In the genomic region with DNA sequence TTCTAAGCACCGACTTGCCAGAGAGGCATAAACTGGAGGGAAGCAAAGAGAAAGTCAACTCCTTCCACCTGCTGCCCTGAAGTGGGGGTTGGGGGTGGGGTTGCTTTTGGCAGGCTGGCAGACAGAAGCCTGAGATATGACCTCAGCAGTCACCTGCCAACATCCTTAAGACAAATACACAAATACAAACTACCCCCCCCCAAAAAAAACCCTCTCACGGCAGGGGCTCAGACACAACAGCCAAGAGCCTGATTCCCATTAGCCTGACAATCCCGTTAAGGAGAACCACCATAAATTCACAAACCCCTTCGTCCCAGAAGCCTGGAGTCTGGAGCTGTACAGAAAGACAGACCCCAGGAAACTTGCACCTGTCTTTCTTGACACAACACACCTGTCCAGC, we compare ENCODE assay signal across 9 mouse cellular contexts. TPM values are rescaled to one million over a fixed set of nuclear protein-coding genes. Genes with fewer than 3 reads are reported as not detected.
DNase-seq lines count a peak whose midpoint lies in the region; ATAC-seq and TF ChIP-seq lines count a peak whose summit lies in the region.
"Had no signal": no experiment of that assay in that cellular context is flagged by ENCODE, and none has a peak within 500 bp of the region (broad histone marks: within the 10 kb centered on the region; RNA-seq: fewer than 3 reads in every experiment).

No protein-coding gene starts in this region.

- peak overlapping the region; percentile 63 for H3K4me3 ChIP-seq in kidney, embryonic 14.5 days (ENCODE audit: low read length)
- H3K4me3 ChIP-seq in embryonic facial prominence, embryonic 11.5 days (ENCODE audit: low read depth, low read length) = no peak overlapping the region
- H3K4me3 ChIP-seq in hindbrain, embryonic 10.5 days = peak overlapping the region; percentile 84
- peak overlapping the region; percentile 65 for H3K4me3 ChIP-seq in liver, postnatal 0 days (ENCODE audit: low read depth, low read length)

- DNase-seq in kidney, adult 18-20 months = no peak
- no peak for DNase-seq in embryonic facial prominence, embryonic 11.5 days (ENCODE audit: low spot score)
- DNase-seq in hindbrain, embryonic 10.5 days (ENCODE audit: low spot score) = no peak
- peak; percentile 40 for DNase-seq in liver, postnatal 0 days
- no peak for DNase-seq in frontal cortex, postnatal 36 days (ENCODE audit: low spot score in 2 of 2)
- no peak for DNase-seq in frontal cortex, postnatal 10 days (ENCODE audit: low spot score in 2 of 2)
- no peak for DNase-seq in urinary bladder, postnatal 36 days (ENCODE audit: low spot score in 2 of 2)

- ATAC-seq in kidney, embryonic 14.5 days (ENCODE audit: low FRiP score, low TSS enrichment) = no peak
- no peak for ATAC-seq in embryonic facial prominence, embryonic 11.5 days (replicated peaks; ENCODE audit: insufficient number of reproducible peaks, low FRiP score, low TSS enrichment, low read depth)
- no peak for ATAC-seq in liver, postnatal 0 days
- ATAC-seq: Patski had no signal

- H3K9me3 ChIP-seq in kidney, embryonic 14.5 days (ENCODE audit: control insufficient read depth, low read length) = no peaks in the 10 kb centered on the region
- H3K9me3 ChIP-seq in embryonic facial prominence, embryonic 11.5 days (replicated peaks; ENCODE audit: control insufficient read depth, low read length) = no peaks in the 10 kb centered on the region
- no peaks in the 10 kb centered on the region for H3K9me3 ChIP-seq in hindbrain, embryonic 10.5 days
- H3K9me3 ChIP-seq in liver, postnatal 0 days (ENCODE audit: low read length) = no peaks in the 10 kb centered on the region

- peaks cover 52% of the 10 kb centered on the region for H3K27me3 ChIP-seq in kidney, embryonic 14.5 days (ENCODE audit: control insufficient read depth, insufficient read depth, low read length)
- H3K27me3 ChIP-seq in embryonic facial prominence, embryonic 11.5 days (ENCODE audit: control insufficient read depth, insufficient read depth, low read length) = peaks cover 24% of the 10 kb centered on the region
- H3K27me3 ChIP-seq in hindbrain, embryonic 10.5 days (ENCODE audit: insufficient read depth, poor library complexity, severe bottlenecking) = peaks cover 33% of the 10 kb centered on the region
- peaks cover 25% of the 10 kb centered on the region for H3K27me3 ChIP-seq in liver, postnatal 0 days (ENCODE audit: insufficient read depth, low read length)

- peak overlapping the region; percentile 98 for H3K4me2 ChIP-seq in kidney, embryonic 14.5 days (replicated peaks; ENCODE audit: low read depth, low read length)
- H3K4me2 ChIP-seq in embryonic facial prominence, embryonic 11.5 days (ENCODE audit: low read depth, low read length) = peak overlapping the region; percentile 89; the same call in 1 of the 2 replicates
- peak overlapping the region; percentile 75 for H3K4me2 ChIP-seq in liver, postnatal 0 days (ENCODE audit: low read depth, low read length)

- WGBS in kidney, embryonic 14.5 days = 0% methylated on average over 4 of the region's 4 CpGs
- 1% methylated on average over 4 of the region's 4 CpGs for WGBS in embryonic facial prominence, embryonic 11.5 days
- 3% methylated on average over 4 of the region's 4 CpGs for WGBS in hindbrain, embryonic 10.5 days
- 4% methylated on average over 4 of the region's 4 CpGs for WGBS in liver, postnatal 0 days (ENCODE audit: insufficient replicate concordance)

- H3K9ac ChIP-seq in kidney, embryonic 14.5 days (ENCODE audit: low read depth, low read length) = no peak overlapping the region
- H3K9ac ChIP-seq in embryonic facial prominence, embryonic 11.5 days (replicated peaks; ENCODE audit: low read length) = no peak overlapping the region
- peak overlapping the region; percentile 80 for H3K9ac ChIP-seq in liver, postnatal 0 days (replicated peaks)

- TF ChIP-seq EP300 in liver, postnatal 0 days (IDR thresholded peaks at IDR 0.05; ENCODE audit: low read depth) = no peak

- TF ChIP-seq CTCF in liver, postnatal 0 days (IDR thresholded peaks at IDR 0.05; ENCODE audit: low read depth) = no peak

- H3K27ac ChIP-seq in kidney, embryonic 14.5 days (ENCODE audit: low read depth, low read length) = no peak overlapping the region
- H3K27ac ChIP-seq in embryonic facial prominence, embryonic 11.5 days (replicated peaks; ENCODE audit: low read depth, low read length) = no peak overlapping the region
- peak overlapping the region; percentile 93 for H3K27ac ChIP-seq in hindbrain, embryonic 10.5 days
- H3K27ac ChIP-seq in liver, postnatal 0 days (ENCODE audit: low read depth) = peak overlapping the region; percentile 90

- no peaks in the 10 kb centered on the region for H3K36me3 ChIP-seq in kidney, embryonic 14.5 days (ENCODE audit: control insufficient read depth, insufficient read depth, low read length)
- H3K36me3 ChIP-seq in embryonic facial prominence, embryonic 11.5 days (replicated peaks; ENCODE audit: control insufficient read depth, insufficient read depth, low read depth, low read length) = no peaks in the 10 kb centered on the region
- no peaks in the 10 kb centered on the region for H3K36me3 ChIP-seq in hindbrain, embryonic 10.5 days
- no peaks in the 10 kb centered on the region for H3K36me3 ChIP-seq in liver, postnatal 0 days (replicated peaks; ENCODE audit: insufficient read depth, low read length)

- H3K4me1 ChIP-seq in kidney, embryonic 14.5 days (ENCODE audit: control insufficient read depth, insufficient read depth, low read length) = peaks cover 14% of the 10 kb centered on the region; the same call in 1 of the 2 replicates
- H3K4me1 ChIP-seq in embryonic facial prominence, embryonic 11.5 days (ENCODE audit: control insufficient read depth, insufficient read depth, low read length) = peaks cover 4% of the 10 kb centered on the region; the same call in 1 of the 2 replicates
- peaks cover 63% of the 10 kb centered on the region for H3K4me1 ChIP-seq in hindbrain, embryonic 10.5 days (replicated peaks)
- peaks cover 2% of the 10 kb centered on the region; the same call in 1 of the 2 replicates for H3K4me1 ChIP-seq in liver, postnatal 0 days (ENCODE audit: insufficient read depth)

RNA-seq across cellular contexts. Expression of gene Prox1, which starts 2.4 kb away (rescaled TPM):
- 0.84 and 1.2 TPM in 2 replicates for polyA plus RNA-seq in kidney, embryonic 14.5 days (2014; fragmentation: Nextera tagmentation; extraction: Ambion mirVana)
- 1.9 and 3.2 TPM in 2 replicates for polyA plus RNA-seq in embryonic facial prominence, embryonic 11.5 days (2014; fragmentation: Nextera tagmentation; extraction: Ambion mirVana)
- polyA plus RNA-seq in hindbrain, embryonic 10.5 days (2016; fragmentation: Nextera tagmentation; extraction: Ambion mirVana) = 7.5 and 9.4 TPM in 2 replicates
- 10.0 and 11.8 TPM in 2 replicates for polyA plus RNA-seq in liver, postnatal 0 days (2015; fragmentation: Nextera tagmentation; extraction: Ambion mirVana)

Comparison
In these comparisons a context has a peak if more than half of its experiments do, and no peak if none do; other contexts are left out.
1. H3K27ac ChIP-seq: peak in hindbrain, embryonic 10.5 days (single experiment) and liver, postnatal 0 days (single experiment); none in kidney, embryonic 14.5 days (single experiment) and embryonic facial prominence, embryonic 11.5 days (single experiment).
2. Peak in every context shown above with its lines, with median percentiles within 50 percentile points of each other: H3K4me2 ChIP-seq.